Mouse (Mus musculus) forebrain, embryonic 10.5 days (tissue): Measurements from ENCODE around the gene Eif3g. TPM values are rescaled to one million over a fixed set of nuclear protein-coding genes. Genes with fewer than 3 reads are reported as not detected.

Source experiments
- DNase-seq: peaks from one replicate; pipeline ENCODE4 v3.0.0-alpha.2; 2017; ENCODE audit warnings: low spot score; ENCODE audit errors: extremely low spot score
- H3K27ac ChIP-seq: fragments of 300-500 bp; sonication (generic); 2 replicates; pipeline ENCODE4 v1.5.1; 2016; ENCODE audit warnings: mild to moderate bottlenecking
- H3K27me3 ChIP-seq: fragments of 300-500 bp; sonication (generic); 2 replicates; pipeline ENCODE4 v1.6.1; 2016; ENCODE audit warnings: mild to moderate bottlenecking; ENCODE audit not compliant: poor library complexity, severe bottlenecking
- H3K36me3 ChIP-seq: fragments of 300-500 bp; sonication (generic); replicated peaks from 2 replicates; pipeline ENCODE4 v1.6.1; 2016; ENCODE audit warnings: mild to moderate bottlenecking, moderate library complexity
- H3K4me1 ChIP-seq: fragments of 300-500 bp; sonication (generic); 2 replicates; pipeline ENCODE4 v1.6.1; 2016
- H3K4me3 ChIP-seq: fragments of 300-500 bp; sonication (generic); 2 replicates; pipeline ENCODE4 v1.5.1; 2016; ENCODE audit warnings: mild to moderate bottlenecking, moderate library complexity
- H3K9me3 ChIP-seq: fragments of 300-500 bp; sonication (generic); 2 replicates; pipeline ENCODE4 v1.6.1; 2016; ENCODE audit warnings: mild to moderate bottlenecking, moderate library complexity
- WGBS: fragments of 180-500 bp; shearing (Covaris S2); methylation state at CpG from one replicate; pipeline ENCODE4 v1.1.7; 2016; 5-methylcytosine and 5-hydroxymethylcytosine counted together
- polyA plus RNA-seq: library from polyadenylated mRNA; unstranded; fragments of >200 nt; fragmentation: Nextera tagmentation; extraction: Ambion mirVana; gene quantifications from 2 replicates; pipeline ENCODE4 v1.2.1, GENCODE M21; 2016

Gene Eif3g
- polyA plus RNA-seq, 1 experiment from 2014 or later: 433 TPM

- Histone ChIP-seq H3K27me3 (no peaks in the 10 kb centered on the region; the same call in 1 of the 2 replicates), H3K9me3 (no peaks in the 10 kb centered on the region), H3K36me3 (peaks cover 77% of the 10 kb centered on the region), H3K4me3 (no peak overlapping the region), H3K27ac (no peak overlapping the region), H3K4me1 (peaks cover 26% of the 10 kb centered on the region)
- 95% methylated on average over 15 of the region's 15 CpGs for WGBS
- DNase-seq: no peak
Observed at GRCm38 (mm10) chr9:20894629-20895028, 3.8 kb downstream of the Eif3g start.

- Histone ChIP-seq H3K27ac (no peak overlapping the region), H3K4me1 (peaks cover 29% of the 10 kb centered on the region), H3K36me3 (peaks cover 82% of the 10 kb centered on the region), H3K4me3 (no peak overlapping the region), H3K27me3 (no peaks in the 10 kb centered on the region), H3K9me3 (no peaks in the 10 kb centered on the region)
- 88% methylated on average over 13 of the region's 13 CpGs for WGBS
- DNase-seq: no peak
Observed at GRCm38 (mm10) chr9:20893590-20894343, 4.7 kb downstream of the Eif3g start.

GRCm38 (mm10) chr9:20893069-20893468 is 5.4 kb downstream of the Eif3g start:
- WGBS: 63% methylated on average over 5 of the region's 5 CpGs
- Histone ChIP-seq H3K36me3 (peaks cover 82% of the 10 kb centered on the region), H3K27me3 (no peaks in the 10 kb centered on the region)

GRCm38 (mm10) chr9:20892104-20892653 is 6.2 kb downstream of the Eif3g start:
- Histone ChIP-seq H3K27ac (no peak overlapping the region), H3K4me3 (no peak overlapping the region), H3K9me3 (no peaks in the 10 kb centered on the region), H3K27me3 (no peaks in the 10 kb centered on the region), H3K36me3 (peaks cover 80% of the 10 kb centered on the region), H3K4me1 (peaks cover 21% of the 10 kb centered on the region)
- WGBS: 85% methylated on average over 5 of the region's 5 CpGs
- DNase-seq: no peak

More at GRCm38 (mm10) chr9:20893069-20893468, 5.4 kb downstream of the Eif3g start:
- DNase-seq: no peak
- Histone ChIP-seq H3K4me3 (no peak overlapping the region), H3K27ac (no peak overlapping the region), H3K9me3 (no peaks in the 10 kb centered on the region), H3K4me1 (peaks cover 27% of the 10 kb centered on the region)

GRCm38 (mm10) chr9:20891339-20892103 is 6.9 kb downstream of the Eif3g start:
- Histone ChIP-seq H3K27me3 (no peaks in the 10 kb centered on the region), H3K27ac (no peak overlapping the region), H3K4me3 (peak overlapping the region; percentile 85; the same call in 1 of the 2 replicates), H3K36me3 (peaks cover 74% of the 10 kb centered on the region), H3K4me1 (peaks cover 15% of the 10 kb centered on the region), H3K9me3 (no peaks in the 10 kb centered on the region)
- 89% methylated on average over 26 of the region's 26 CpGs for WGBS
- no peak for DNase-seq

- Histone ChIP-seq H3K27ac (no peak overlapping the region), H3K4me3 (peak overlapping the region; percentile 85; the same call in 1 of the 2 replicates), H3K36me3 (peaks cover 63% of the 10 kb centered on the region), H3K4me1 (peaks cover 15% of the 10 kb centered on the region), H3K27me3 (no peaks in the 10 kb centered on the region), H3K9me3 (no peaks in the 10 kb centered on the region)
- 97% methylated on average over 5 of the region's 5 CpGs for WGBS
- no peak for DNase-seq
Observed at GRCm38 (mm10) chr9:20890411-20890810, 8.0 kb downstream of the Eif3g start.

GRCm38 (mm10) chr9:20889185-20890141 is 9.0 kb downstream of the Eif3g start:
- H3K4me1 ChIP-seq: peaks cover 15% of the 10 kb centered on the region
- H3K27me3 ChIP-seq: no peaks in the 10 kb centered on the region
- peaks cover 5% of the 10 kb centered on the region; the same call in 1 of the 2 replicates for H3K9me3 ChIP-seq
- H3K4me3 ChIP-seq: peak overlapping the region; percentile 85
- WGBS: 88% methylated on average over 29 of the region's 29 CpGs
- no peak overlapping the region for H3K27ac ChIP-seq
- DNase-seq: no peak
- H3K36me3 ChIP-seq: peaks cover 53% of the 10 kb centered on the region

- under 1% methylated on average over 30 of the region's 30 CpGs for WGBS
- no peaks in the 10 kb centered on the region for H3K27me3 ChIP-seq
- H3K27ac ChIP-seq: peak overlapping the region; percentile 95
- H3K4me3 ChIP-seq: peak overlapping the region; percentile 85
- peaks cover 42% of the 10 kb centered on the region for H3K36me3 ChIP-seq
- DNase-seq: no peak
- H3K9me3 ChIP-seq: peaks cover 9% of the 10 kb centered on the region; the same call in 1 of the 2 replicates
- peaks cover 15% of the 10 kb centered on the region for H3K4me1 ChIP-seq
Observed at GRCm38 (mm10) chr9:20888386-20888765, 10.0 kb downstream of the Eif3g start.

GRCm38 (mm10) chr9:20887704-20888385 is 10.6 kb downstream of the Eif3g start, which contains the start of gene Ppan:
TSS of gene Ppan (plus strand) at chr9:20888175.
- Histone ChIP-seq H3K27ac (peak within 1 kb of the TSS; percentile 95), H3K4me1 (peaks cover 15% of the 10 kb centered on the region), H3K4me3 (peak within 1 kb of the TSS; percentile 85), H3K9me3 (peaks cover 9% of the 10 kb centered on the region; the same call in 1 of the 2 replicates), H3K36me3 (peaks cover 37% of the 10 kb centered on the region), H3K27me3 (no peaks in the 10 kb centered on the region)
- DNase-seq: peak; percentile 97
- WGBS: under 1% methylated on average over 43 of the region's 43 CpGs

- Histone ChIP-seq H3K27me3 (no peaks in the 10 kb centered on the region), H3K4me3 (peak overlapping the region; percentile 85; the same call in 1 of the 2 replicates), H3K9me3 (peaks cover 9% of the 10 kb centered on the region; the same call in 1 of the 2 replicates)
Observed at GRCm38 (mm10) chr9:20887191-20887590, 11.2 kb downstream of the Eif3g start.

GRCm38 (mm10) chr9:20886563-20886962 is 11.9 kb downstream of the Eif3g start:
- no peaks in the 10 kb centered on the region for H3K27me3 ChIP-seq
- no peak overlapping the region for H3K4me3 ChIP-seq
- H3K4me1 ChIP-seq: peaks cover 15% of the 10 kb centered on the region
- DNase-seq: no peak
- WGBS: 96% methylated on average over 2 of the region's 2 CpGs
- H3K27ac ChIP-seq: no peak overlapping the region
- peaks cover 9% of the 10 kb centered on the region; the same call in 1 of the 2 replicates for H3K9me3 ChIP-seq
- peaks cover 24% of the 10 kb centered on the region for H3K36me3 ChIP-seq

More at GRCm38 (mm10) chr9:20887191-20887590, 11.2 kb downstream of the Eif3g start:
- Histone ChIP-seq H3K27ac (0 out of 2 replicates have a peak overlapping the region, but pooled peaks have one; percentile 95), H3K4me1 (peaks cover 15% of the 10 kb centered on the region), H3K36me3 (peaks cover 31% of the 10 kb centered on the region)
- WGBS: 88% methylated on average over 6 of the region's 6 CpGs
- no peak for DNase-seq
